Mouse (Mus musculus) brain, embryonic 14.5 days (tissue): Measurements from ENCODE around the gene Hesx1. TPM values are rescaled to one million over a fixed set of nuclear protein-coding genes. Genes with fewer than 3 reads are reported as not detected.
"Not testable (repeated sequence)": the region's sequence is repeated elsewhere in the genome, so short reads cannot be mapped to it uniquely, and the experiment has no call there.

Experiments
- DNase-seq: peaks from one replicate; pipeline ENCODE4 v3.0.0-alpha.2; 2011; ENCODE audit warnings: low read depth
- CTCF ChIP-seq: fragments of 200-500 bp; IDR thresholded peaks from 2 replicates; pipeline ENCODE4 v1.5.1; 2012; ENCODE audit warnings: inconsistent platforms, mild to moderate bottlenecking, moderate library complexity, borderline replicate concordance; ENCODE audit not compliant: insufficient read depth, insufficient read length; ENCODE audit errors: extremely low read depth
- POLR2A ChIP-seq: fragments of 200-500 bp; IDR thresholded peaks from 2 replicates; pipeline ENCODE4 v1.6.1; 2012; ENCODE audit warnings: mild to moderate bottlenecking, inconsistent platforms, borderline replicate concordance; ENCODE audit not compliant: poor library complexity, insufficient read depth, insufficient read length, severe bottlenecking; ENCODE audit errors: extremely low read depth
- polyA plus RNA-seq: library from polyadenylated mRNA; depleted of rRNA; stranded (reverse); fragments of >200 nt; gene quantifications from 2 replicates; pipeline ENCODE4 v1.2.3, GENCODE M21; 2012; rRNA removed

Hesx1 gene
- 0.22 TPM in 1 of 2 replicates, not detected in the other for polyA plus RNA-seq

DNA sequence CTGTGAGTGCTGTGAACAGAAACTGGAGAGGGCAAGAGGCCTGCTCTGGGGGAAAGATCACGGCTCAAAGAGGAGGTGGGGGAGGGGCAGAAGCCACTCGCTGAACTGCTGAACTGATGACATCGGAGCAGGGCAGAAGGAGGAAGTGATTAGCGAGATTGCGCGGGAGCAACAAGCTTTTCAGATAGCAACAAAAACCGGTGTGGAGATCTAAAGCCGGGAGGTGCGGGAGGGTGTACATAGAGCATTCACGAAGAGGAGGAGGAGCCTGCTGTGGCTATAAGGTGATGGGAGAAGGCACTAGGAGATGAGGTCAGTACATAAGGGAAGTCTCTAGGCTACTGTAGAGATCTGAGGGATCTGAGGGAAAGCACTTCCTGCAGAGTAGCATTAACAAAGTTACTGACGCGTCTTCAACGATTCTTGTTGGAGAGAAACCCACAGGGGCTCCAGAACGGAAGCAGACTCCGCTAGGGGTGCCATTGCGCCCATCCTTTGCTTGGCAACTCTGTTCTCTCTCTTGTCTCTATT is at the start of gene Hesx1:
Gene Hesx1, plus strand, starts transcription at position 206 of the 531 bp plus-strand sequence.
- DNase-seq: peak; percentile 43
- TF ChIP-seq POLR2A (no peak), CTCF (peak; percentile 34; the same call in 1 of the 2 replicates)

GRCm38 (mm10) chr14:26956139-26956538 is 38.1 kb upstream of the Hesx1 start:
- not testable (repeated sequence) for DNase-seq

- no peak for TF ChIP-seq POLR2A
- no peak for TF ChIP-seq CTCF
These were observed 33.7 kb upstream of the Hesx1 start for GRCm38 (mm10) chr14:26960518-26960917.

DNA sequence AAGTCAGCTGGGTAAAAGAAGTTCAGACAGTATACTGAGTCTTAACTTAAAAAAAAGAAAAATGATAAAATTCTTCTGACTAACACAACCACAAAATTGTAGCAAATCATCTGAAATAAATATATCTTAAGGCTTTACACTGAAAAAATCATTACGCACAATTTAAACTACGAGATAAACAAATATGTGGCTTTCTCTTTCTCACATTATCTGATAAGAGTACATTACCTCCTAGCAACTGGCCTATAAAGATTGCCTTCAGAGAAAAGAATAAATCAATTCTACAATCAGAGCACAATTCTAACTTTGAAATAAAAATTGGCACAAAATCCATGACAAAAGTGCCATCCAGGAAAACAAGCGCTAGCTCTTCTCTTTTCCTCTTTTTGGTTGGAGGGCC is 25.1 kb upstream of the Hesx1 start:
- TF ChIP-seq CTCF (no peak), POLR2A (no peak)
- no peak for DNase-seq

More at GRCm38 (mm10) chr14:26960518-26960917, 33.7 kb upstream of the Hesx1 start:
- DNase-seq: no peak

GRCm38 (mm10) chr14:26969856-26970407 is 24.3 kb upstream of the Hesx1 start:
- no peak for TF ChIP-seq CTCF
- no peak for TF ChIP-seq POLR2A
- peak; percentile 85 for DNase-seq

DNA sequence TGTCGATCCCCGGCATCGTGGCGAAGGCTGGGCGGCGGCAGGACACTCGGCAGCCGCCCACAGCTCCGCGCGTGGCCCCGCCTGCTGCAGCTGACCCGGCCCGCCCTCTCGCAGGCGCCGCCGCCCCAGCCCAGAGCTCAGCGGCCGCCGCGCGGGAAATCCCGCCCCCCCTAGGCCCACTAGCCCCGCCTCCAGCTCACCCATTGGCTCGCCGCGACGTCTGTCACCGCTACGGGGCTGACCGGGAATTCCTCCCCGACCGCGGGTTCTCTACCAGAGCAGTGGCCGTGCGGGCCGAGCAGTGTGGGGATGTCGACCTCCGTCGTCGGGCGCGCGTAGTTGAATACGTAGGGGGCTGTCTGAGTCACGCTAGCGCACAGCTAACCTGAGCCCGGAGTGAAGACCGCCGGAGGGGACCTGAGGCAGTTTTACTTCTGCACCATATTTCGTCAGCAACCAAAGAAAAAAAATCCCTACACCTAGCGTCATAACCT is 23.7 kb upstream of the Hesx1 start:
- TF ChIP-seq CTCF (no peak), POLR2A (peak; percentile 83)

DNA sequence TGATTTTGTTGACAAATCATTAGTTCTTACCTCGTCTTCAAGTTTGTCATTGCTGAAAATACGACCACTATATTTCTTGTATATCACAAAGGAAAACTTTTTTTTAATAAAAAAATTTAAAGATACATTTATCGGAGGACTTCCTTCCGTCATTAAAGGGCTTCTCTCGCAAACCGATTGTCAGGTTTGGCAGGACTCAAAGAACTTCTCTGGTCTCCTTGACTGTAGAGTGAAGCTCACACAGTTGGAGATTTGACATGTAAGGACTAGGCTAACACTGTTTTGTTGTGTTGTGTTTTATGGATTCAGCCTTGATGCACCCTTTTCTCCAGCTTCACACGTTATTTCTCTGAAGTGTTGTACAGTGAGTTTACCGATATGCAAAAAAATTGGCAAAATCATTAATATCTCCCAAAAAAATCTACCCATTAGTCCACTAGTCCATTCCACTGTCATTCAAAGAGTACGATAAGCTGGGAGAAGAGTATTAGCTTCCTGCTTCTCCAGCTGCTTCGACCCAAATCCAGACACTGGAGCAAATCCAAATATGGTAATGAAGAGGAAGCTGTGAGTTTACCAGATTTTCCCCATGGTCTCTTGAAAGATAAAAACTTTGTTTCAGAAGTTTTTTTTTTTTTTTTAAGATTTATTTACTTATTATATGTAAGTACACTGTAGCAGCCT is 23.0 kb upstream of the Hesx1 start, which contains the start of gene Appl1:
Gene Appl1, minus strand, starts transcription at position 127 of the 684 bp plus-strand sequence.
- peak; percentile 42 for DNase-seq
- TF ChIP-seq CTCF: no peak
- TF ChIP-seq POLR2A: no peak

More for the DNA sequence above, 23.7 kb upstream of the Hesx1 start:
- DNase-seq: peak; percentile 97

GRCm38 (mm10) chr14:26973089-26973488 is 21.1 kb upstream of the Hesx1 start:
- no peak for TF ChIP-seq CTCF
- no peak for TF ChIP-seq POLR2A
- DNase-seq: no peak

DNA sequence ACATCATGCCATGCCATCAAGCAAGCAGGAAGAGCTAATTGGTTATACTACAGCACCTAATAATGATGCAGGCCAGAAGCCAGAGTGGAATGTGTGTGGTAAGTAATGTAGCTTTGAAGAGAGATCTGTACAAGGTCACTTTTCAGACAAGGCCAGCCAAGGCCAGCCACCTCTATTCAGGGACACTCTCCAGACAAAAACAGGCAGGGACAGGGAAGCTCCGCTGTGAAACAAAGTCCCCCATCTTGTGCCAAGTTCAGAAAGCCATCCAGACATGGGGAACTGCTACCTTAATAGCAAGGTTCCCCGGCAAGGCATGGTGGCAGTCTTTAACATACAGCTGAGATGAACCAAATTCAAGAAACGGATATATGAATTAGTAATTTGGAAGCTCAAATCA is 18.7 kb upstream of the Hesx1 start:
- DNase-seq: no peak
- TF ChIP-seq POLR2A (no peak), CTCF (no peak)

DNA sequence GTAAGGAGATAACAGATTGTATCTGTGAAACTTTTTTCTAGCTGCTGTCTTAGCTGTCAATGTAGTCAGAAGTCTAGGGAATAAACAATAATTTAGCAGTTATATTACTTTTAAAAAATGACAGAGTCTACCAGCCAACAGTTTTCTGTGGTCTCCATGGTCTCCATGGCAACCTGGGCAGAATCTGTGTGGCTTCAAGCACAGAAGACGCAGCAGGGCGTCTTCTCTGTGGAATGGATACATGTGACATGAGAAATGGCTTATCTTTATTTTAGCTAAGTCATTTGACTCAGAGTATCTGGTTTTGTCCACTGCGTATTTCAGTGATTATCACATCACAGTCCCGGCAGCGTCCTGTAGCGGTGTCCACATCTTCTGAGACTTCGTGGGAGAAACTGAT is 18.0 kb upstream of the Hesx1 start:
- no peak for TF ChIP-seq POLR2A
- no peak for TF ChIP-seq CTCF
- peak; percentile 69 for DNase-seq

DNA sequence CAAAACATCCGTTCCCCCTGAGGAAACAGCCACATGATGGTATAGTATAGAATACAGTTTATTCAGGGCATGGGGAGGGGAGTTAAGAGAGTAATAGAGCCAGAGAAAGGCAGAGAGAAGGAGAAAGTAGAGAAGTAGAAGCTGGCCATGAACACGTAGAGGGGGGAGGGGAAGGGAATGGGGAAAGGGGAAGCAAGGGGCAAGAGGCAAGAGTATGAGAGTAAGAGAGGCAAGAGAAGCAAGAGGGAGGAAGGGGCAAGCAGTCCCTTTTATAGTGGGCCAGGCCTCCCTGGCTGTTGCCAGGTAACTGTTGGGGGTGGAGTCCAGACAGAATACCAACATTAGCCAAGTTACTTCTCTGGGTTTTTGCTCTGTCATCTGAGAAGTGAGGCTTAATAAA is 16.7 kb upstream of the Hesx1 start:
- no peak for DNase-seq
- TF ChIP-seq POLR2A: no peak
- TF ChIP-seq CTCF: no peak

- TF ChIP-seq CTCF: no peak
- TF ChIP-seq POLR2A: no peak
- DNase-seq: no peak
These were observed 14.4 kb upstream of the Hesx1 start for GRCm38 (mm10) chr14:26979808-26980207.

GRCm38 (mm10) chr14:26981021-26981420 is 13.2 kb upstream of the Hesx1 start:
- TF ChIP-seq POLR2A (no peak), CTCF (no peak)
- DNase-seq: no peak
